Mouse (Mus musculus): ENCODE data around the gene Cln5.
A peak's percentile ranks its signal among the peaks of the same experiment; 100 is the strongest.

Cln5 gene

GRCm38 (mm10) chr14:103112606-103113363 lies 42.8 kb downstream of the Cln5 start:
- DNase-seq = peak; percentile 82

DNA sequence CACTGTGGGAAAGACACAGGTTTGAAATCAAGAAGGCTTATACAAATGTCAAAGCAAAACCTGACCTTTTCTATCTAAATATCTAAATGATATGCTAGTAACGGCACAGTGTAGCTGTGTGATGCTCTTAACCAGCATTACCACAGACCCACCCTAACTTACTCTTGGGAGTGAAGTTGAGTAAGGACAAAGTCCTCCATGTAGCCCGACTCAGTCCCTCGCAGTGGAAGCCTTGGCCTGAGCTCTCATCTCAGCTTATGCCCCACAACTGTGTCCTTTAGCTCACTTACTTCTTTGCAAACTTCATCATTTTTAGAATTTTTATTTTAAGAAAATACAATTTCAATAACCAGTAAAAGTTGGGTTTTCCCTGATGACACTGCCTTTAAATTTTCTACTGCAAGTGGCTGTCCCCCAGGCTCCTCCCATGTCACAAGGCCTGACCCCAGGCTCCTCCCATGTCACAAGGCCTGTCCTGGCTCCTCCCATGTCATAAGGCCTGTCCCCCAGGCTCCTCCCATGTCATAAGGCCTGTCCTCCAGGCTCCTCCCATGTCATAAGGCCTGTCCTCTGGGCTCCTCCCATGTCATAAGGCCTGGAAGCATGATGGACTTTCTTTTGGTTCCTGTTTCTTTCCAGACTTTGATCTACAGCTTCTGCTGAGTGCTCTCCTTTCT lies 45.1 kb downstream of the Cln5 start:
- no peak for DNase-seq

- no peak for DNase-seq
Observed at GRCm38 (mm10) chr14:103125756-103126155, 55.7 kb downstream of the Cln5 start.

Measured in kidney, adult 9 months (tissue).